ENCODE assay signal across 16 mouse cellular contexts in genomic region chr2:121570999-121571655, GRCm38 (mm10).
DNase-seq lines count a peak whose midpoint lies in the region; ATAC-seq and TF ChIP-seq lines count a peak whose summit lies in the region.
"Had no signal": no experiment of that assay in that cellular context is flagged by ENCODE, and none has a peak within 500 bp of the region (broad histone marks: within the 10 kb centered on the region; RNA-seq: fewer than 3 reads in every experiment).

No protein-coding gene starts in this region.

- no peaks in the 10 kb centered on the region for H3K27me3 ChIP-seq in liver, postnatal 0 days (ENCODE audit: insufficient read depth, low read length)
- no peaks in the 10 kb centered on the region for H3K27me3 ChIP-seq in liver, embryonic 11.5 days (replicated peaks; ENCODE audit: control insufficient read depth, insufficient read depth, low read length)
- H3K27me3 ChIP-seq: embryonic facial prominence, embryonic 12.5 days; forebrain, embryonic 15.5 days; limb, embryonic 13.5 days; midbrain, embryonic 12.5 days; neural tube, embryonic 13.5 days had no signal

- no peaks in the 10 kb centered on the region for H3K36me3 ChIP-seq in liver, postnatal 0 days (replicated peaks; ENCODE audit: insufficient read depth, low read length)
- H3K36me3 ChIP-seq in liver, embryonic 11.5 days (ENCODE audit: control insufficient read depth, insufficient read depth, low read length), result no peaks in the 10 kb centered on the region
- H3K36me3 ChIP-seq: embryonic facial prominence, embryonic 12.5 days; limb, embryonic 13.5 days had no signal

- TF ChIP-seq EP300 in liver, postnatal 0 days (IDR thresholded peaks at IDR 0.05; ENCODE audit: low read depth), result no peak

- H3K4me3 ChIP-seq in liver, postnatal 0 days (ENCODE audit: low read depth, low read length), result no peak overlapping the region
- H3K4me3 ChIP-seq in liver, embryonic 11.5 days (ENCODE audit: low read depth, low read length), result no peak overlapping the region
- H3K4me3 ChIP-seq: embryonic facial prominence, embryonic 12.5 days; erythroblast, embryonic 14.5 days; forebrain, embryonic 15.5 days; limb, embryonic 13.5 days; midbrain, embryonic 12.5 days; neural tube, embryonic 13.5 days had no signal

- ATAC-seq in frontal cortex, adult (ENCODE audit: low TSS enrichment), result peak; percentile 56
- ATAC-seq in liver, postnatal 0 days, result no peak
- ATAC-seq in liver, embryonic 11.5 days (replicated peaks; ENCODE audit: low FRiP score), result no peak

- H3K9me3 ChIP-seq in liver, postnatal 0 days (ENCODE audit: low read length), result no peaks in the 10 kb centered on the region
- H3K9me3 ChIP-seq in liver, embryonic 11.5 days (ENCODE audit: control insufficient read depth, low read length), result no peaks in the 10 kb centered on the region
- H3K9me3 ChIP-seq: embryonic facial prominence, embryonic 12.5 days; forebrain, embryonic 15.5 days; limb, embryonic 13.5 days; midbrain, embryonic 12.5 days; neural tube, embryonic 13.5 days had no signal

- no peak for TF ChIP-seq CTCF in liver, postnatal 0 days (IDR thresholded peaks at IDR 0.05; ENCODE audit: low read depth)

- no peak overlapping the region for H3K4me2 ChIP-seq in liver, postnatal 0 days (ENCODE audit: low read depth, low read length)
- no peak overlapping the region for H3K4me2 ChIP-seq in liver, embryonic 11.5 days
- H3K4me2 ChIP-seq: embryonic facial prominence, embryonic 12.5 days; forebrain, embryonic 15.5 days; hindbrain, embryonic 14.5 days; limb, embryonic 13.5 days; midbrain, embryonic 12.5 days; neural tube, embryonic 13.5 days had no signal

- no peak for DNase-seq in frontal cortex, postnatal 36 days (ENCODE audit: low spot score in 2 of 2)
- DNase-seq in layer of hippocampus, adult 11-12 months (ENCODE audit: low spot score), result peak; percentile 21
- DNase-seq in layer of hippocampus, postnatal 36 days, result no peak
- peak; percentile 18 for DNase-seq in liver, postnatal 0 days
- DNase-seq in liver, embryonic 11.5 days (ENCODE audit: low spot score), result no peak
- DNase-seq in brain, adult 2 months (ENCODE audit: low read depth, low spot score), result peak; percentile 52
- DNase-seq in retina, embryonic 14.5 days (ENCODE audit: low spot score), result no peak

- WGBS in liver, postnatal 0 days (ENCODE audit: insufficient replicate concordance), result 57% methylated on average over 8 of the region's 8 CpGs
- 59% methylated on average over 8 of the region's 8 CpGs for WGBS in liver, embryonic 11.5 days

- H3K9ac ChIP-seq in liver, postnatal 0 days (replicated peaks), result no peak overlapping the region
- H3K9ac ChIP-seq in liver, embryonic 11.5 days (ENCODE audit: low read depth, low read length), result no peak overlapping the region
- H3K9ac ChIP-seq: embryonic facial prominence, embryonic 12.5 days; forebrain, embryonic 15.5 days; hindbrain, embryonic 14.5 days; limb, embryonic 13.5 days; liver, embryonic 14.5 days; midbrain, embryonic 12.5 days; neural tube, embryonic 13.5 days had no signal

- no peak overlapping the region for H3K27ac ChIP-seq in liver, postnatal 0 days (ENCODE audit: low read depth)
- H3K27ac ChIP-seq in liver, embryonic 11.5 days (ENCODE audit: low read depth, low read length), result no peak overlapping the region
- H3K27ac ChIP-seq: embryonic facial prominence, embryonic 12.5 days; forebrain, embryonic 15.5 days; hindbrain, embryonic 14.5 days; limb, embryonic 13.5 days; liver, embryonic 14.5 days; midbrain, embryonic 12.5 days; neural tube, embryonic 13.5 days had no signal

- no peaks in the 10 kb centered on the region for H3K4me1 ChIP-seq in liver, postnatal 0 days (ENCODE audit: insufficient read depth)
- peaks cover 3% of the 10 kb centered on the region; the same call in 1 of the 2 replicates for H3K4me1 ChIP-seq in liver, embryonic 11.5 days (replicated peaks; ENCODE audit: control insufficient read depth, insufficient read depth, low read length)
- H3K4me1 ChIP-seq: forebrain, embryonic 15.5 days; midbrain, embryonic 12.5 days had no signal

Comparison
In these comparisons a context has a peak if more than half of its experiments do, and no peak if none do; other contexts are left out.
1. DNase-seq: peak in layer of hippocampus, adult 11-12 months (single experiment), liver, postnatal 0 days (single experiment) and brain, adult 2 months (single experiment); none in frontal cortex, postnatal 36 days (0 of 2), layer of hippocampus, postnatal 36 days (0 of 2), liver, embryonic 11.5 days (single experiment) and retina, embryonic 14.5 days (single experiment).